Mouse (Mus musculus): ENCODE measurements around the gene Mup6. TPM values are rescaled to one million over a fixed set of nuclear protein-coding genes. Genes with fewer than 3 reads are reported as not detected.

Mup6 gene
- polyA plus RNA-seq (2012; ENCODE audit: low replicate concordance): not detected in 2 replicates

GRCm38 (mm10) chr4:59963405-59964344 is at the start of gene Mup6:
Gene Mup6, plus strand, starts transcription at chr4:59964294.

GRCm38 (mm10) chr4:59914608-59915403 is 49.3 kb upstream of the Mup6 start, which contains the start of gene Slc46a2:
Gene Slc46a2, minus strand, starts transcription at chr4:59915056.

GRCm38 (mm10) chr4:59960610-59961009 is 3.5 kb upstream of the Mup6 start, which contains the start of gene Mup4:
Gene Mup4, minus strand, starts transcription at chr4:59960710.

Other genes starting within 250 kb of the Mup6 start
- 9.1 and 9.6 TPM in 2 replicates for gene Inip, start 162.7 kb upstream of the Mup6 start, polyA plus RNA-seq (2012; ENCODE audit: low replicate concordance)
- 6.6 and 16.8 TPM in 2 replicates for gene Snx30, start 158.5 kb upstream of the Mup6 start, polyA plus RNA-seq (2012; ENCODE audit: low replicate concordance)
- 0.06 TPM in 1 of 2 replicates, not detected in the other for gene Slc46a2, start 49.2 kb upstream of the Mup6 start, polyA plus RNA-seq (2012; ENCODE audit: low replicate concordance)
- not detected in 2 replicates for gene Mup4, start 3.6 kb upstream of the Mup6 start, polyA plus RNA-seq (2012; ENCODE audit: low replicate concordance)
- not detected in 2 replicates for gene Mup7, start 106.2 kb downstream of the Mup6 start, polyA plus RNA-seq (2012; ENCODE audit: low replicate concordance)
- not detected in 2 replicates for gene Mup2, start 190.0 kb downstream of the Mup6 start, polyA plus RNA-seq (2012; ENCODE audit: low replicate concordance)

Measured in leukemia stem cell, adult 10-12 weeks (primary cell).